Mouse (Mus musculus) heart, adult 2 months (tissue): Measurements from ENCODE around the gene Pakap.

ENCODE experiments used
- EP300 ChIP-seq: fragments of 200-500 bp; IDR thresholded peaks from 2 replicates; pipeline ENCODE4 v1.6.1; 2011; ENCODE audit warnings: low read depth, low read length, control low read depth; ENCODE audit not compliant: insufficient read depth
- POLR2A ChIP-seq: fragments of 200-500 bp; IDR thresholded peaks from 2 replicates; pipeline ENCODE4 v1.6.1; 2011; ENCODE audit warnings: mild to moderate bottlenecking, low read depth, low read length, control low read depth; ENCODE audit not compliant: insufficient read depth

DNA sequence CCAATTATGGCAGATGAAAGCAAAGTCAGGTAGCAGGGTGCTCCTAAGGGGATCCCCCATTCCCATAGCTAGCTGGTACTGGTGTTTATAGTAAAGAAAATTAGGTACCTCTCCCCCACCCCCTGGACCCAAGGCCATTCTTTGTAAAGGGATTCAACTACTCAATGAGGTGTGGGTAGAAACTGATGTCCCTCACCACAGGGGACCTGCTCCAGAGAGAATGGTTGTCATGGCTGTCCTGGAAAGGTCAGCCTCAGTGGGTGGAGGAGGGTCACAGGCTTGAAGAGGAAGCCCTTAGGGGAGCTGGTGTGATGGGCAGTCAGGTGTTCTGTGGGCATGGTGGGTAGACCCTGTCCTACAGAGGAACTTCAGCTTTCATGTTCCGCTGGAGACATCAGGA lies 352.5 kb downstream of the Pakap start:
- TF ChIP-seq POLR2A (no peak), EP300 (no peak)
